8 mouse cellular contexts compared by ENCODE assay signal in the genomic region with DNA sequence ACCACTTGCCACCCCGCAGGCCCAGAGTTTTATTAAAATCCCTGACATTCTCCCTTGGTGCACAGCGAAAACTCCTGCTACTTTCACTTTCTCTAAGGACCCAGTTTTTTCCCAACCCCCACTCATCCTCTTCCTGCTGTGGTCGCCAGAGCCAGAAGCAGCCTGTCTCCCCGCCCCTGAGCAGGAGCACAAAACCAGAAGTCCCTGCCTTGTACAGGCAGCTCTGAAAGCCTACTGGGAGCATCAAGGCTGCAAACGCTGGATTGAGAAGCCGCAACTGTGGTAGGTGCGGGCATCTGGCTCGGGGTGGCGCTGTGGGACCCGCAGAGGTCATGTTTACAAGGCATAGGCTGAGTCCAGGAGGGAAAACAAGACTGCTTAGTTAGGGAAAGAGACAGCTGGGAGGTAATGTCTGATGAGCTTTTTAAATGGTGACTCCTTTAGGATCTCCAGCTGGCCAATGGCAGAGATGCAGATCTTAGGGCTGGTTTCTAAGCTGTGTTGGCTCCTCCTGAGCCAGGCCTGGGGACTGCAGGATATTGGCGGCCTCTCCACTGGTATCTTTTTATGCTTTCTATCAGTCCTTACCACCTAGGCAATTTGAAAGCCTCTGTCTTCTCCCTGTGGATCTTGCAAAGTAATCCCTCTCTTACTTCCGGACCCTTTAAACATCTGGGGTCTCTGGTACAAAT. TPM values are rescaled to one million over a fixed set of nuclear protein-coding genes. Genes with fewer than 3 reads are reported as not detected.
DNase-seq lines count a peak whose midpoint lies in the region; ATAC-seq lines count a peak whose summit lies in the region.

No protein-coding gene starts in this region.

- 0 out of 2 replicates have a peak overlapping the region, but pooled peaks have one; percentile 2 for H3K9ac ChIP-seq in embryonic facial prominence, embryonic 15.5 days
- H3K9ac ChIP-seq in kidney, embryonic 14.5 days (ENCODE audit: low read depth, low read length): peak overlapping the region; percentile 49; the same call in 1 of the 2 replicates
- peak overlapping the region; percentile 41 for H3K9ac ChIP-seq in limb, embryonic 15.5 days

- H3K4me1 ChIP-seq in embryonic facial prominence, embryonic 15.5 days: peaks cover 4% of the 10 kb centered on the region; the same call in 1 of the 2 replicates
- no peaks in the 10 kb centered on the region for H3K4me1 ChIP-seq in kidney, embryonic 14.5 days (ENCODE audit: control insufficient read depth, insufficient read depth, low read length)
- H3K4me1 ChIP-seq in limb, embryonic 15.5 days: peaks cover 12% of the 10 kb centered on the region

- H3K36me3 ChIP-seq in embryonic facial prominence, embryonic 15.5 days: no peaks in the 10 kb centered on the region
- no peaks in the 10 kb centered on the region for H3K36me3 ChIP-seq in kidney, embryonic 14.5 days (ENCODE audit: control insufficient read depth, insufficient read depth, low read length)
- no peaks in the 10 kb centered on the region for H3K36me3 ChIP-seq in limb, embryonic 15.5 days

- WGBS in embryonic facial prominence, embryonic 15.5 days: 10% methylated on average over 12 of the region's 12 CpGs
- 19% methylated on average over 12 of the region's 12 CpGs for WGBS in kidney, embryonic 14.5 days
- WGBS in limb, embryonic 15.5 days: 8% methylated on average over 12 of the region's 12 CpGs

- peak overlapping the region; percentile 40 for H3K4me3 ChIP-seq in embryonic facial prominence, embryonic 15.5 days (replicated peaks)
- peak overlapping the region; percentile 28; the same call in 1 of the 2 replicates for H3K4me3 ChIP-seq in kidney, embryonic 14.5 days (ENCODE audit: low read length)
- peak overlapping the region; percentile 38 for H3K4me3 ChIP-seq in limb, embryonic 15.5 days

- no peaks in the 10 kb centered on the region for H3K27me3 ChIP-seq in embryonic facial prominence, embryonic 15.5 days
- H3K27me3 ChIP-seq in kidney, embryonic 14.5 days (ENCODE audit: control insufficient read depth, insufficient read depth, low read length): no peaks in the 10 kb centered on the region
- no peaks in the 10 kb centered on the region for H3K27me3 ChIP-seq in limb, embryonic 15.5 days

- ATAC-seq in embryonic facial prominence, embryonic 15.5 days (ENCODE audit: insufficient number of reproducible peaks, low FRiP score, low TSS enrichment, low read depth): peak; percentile 90
- ATAC-seq in kidney, embryonic 14.5 days (ENCODE audit: low FRiP score, low TSS enrichment): peak; percentile 95
- ATAC-seq in limb, embryonic 15.5 days (ENCODE audit: insufficient number of reproducible peaks, low FRiP score, low TSS enrichment, low read depth): peak; percentile 86

- DNase-seq in 3T3-L1 (ENCODE audit: low read depth, low spot score): peak; percentile 95
- DNase-seq in adrenal gland, postnatal 4 days (ENCODE audit: low spot score in 2 of 2): peak; percentile 54 to 84
- DNase-seq in heart, adult 9 months (ENCODE audit: low spot score in 2 of 2): peak; percentile 92 to 93
- DNase-seq in monocyte, adult 2 months (ENCODE audit: low read depth in 1 of 2, low spot score in 2 of 2): peak; percentile 40 to 62
- peak; percentile 77 to 86 for DNase-seq in spleen, postnatal 36 days (ENCODE audit: low spot score in 2 of 2)

- H3K9me3 ChIP-seq in embryonic facial prominence, embryonic 15.5 days (replicated peaks): no peaks in the 10 kb centered on the region
- no peaks in the 10 kb centered on the region for H3K9me3 ChIP-seq in kidney, embryonic 14.5 days (ENCODE audit: control insufficient read depth, low read length)
- H3K9me3 ChIP-seq in limb, embryonic 15.5 days: no peaks in the 10 kb centered on the region

- H3K27ac ChIP-seq in embryonic facial prominence, embryonic 15.5 days (replicated peaks): peak overlapping the region; percentile 71
- peak overlapping the region; percentile 70; the same call in 1 of the 2 replicates for H3K27ac ChIP-seq in kidney, embryonic 14.5 days (ENCODE audit: low read depth, low read length)
- peak overlapping the region; percentile 60 for H3K27ac ChIP-seq in limb, embryonic 15.5 days

- H3K4me2 ChIP-seq in embryonic facial prominence, embryonic 15.5 days (replicated peaks): peak overlapping the region; percentile 50
- H3K4me2 ChIP-seq in kidney, embryonic 14.5 days (replicated peaks; ENCODE audit: low read depth, low read length): peak overlapping the region; percentile 44
- H3K4me2 ChIP-seq in limb, embryonic 15.5 days: peak overlapping the region; percentile 52

RNA-seq across cellular contexts. Expression of gene Serpinb9, which starts 1.5 kb away (rescaled TPM):
- total RNA-seq in adrenal gland, postnatal 4 days (2021): 10 to 100 TPM; 18.3 to 18.7 TPM
- 4.0 and 4.6 TPM in 2 replicates for polyA plus RNA-seq in embryonic facial prominence, embryonic 15.5 days (2015; fragmentation: Nextera tagmentation; extraction: Ambion mirVana)
- polyA plus RNA-seq in kidney, embryonic 14.5 days (2014; fragmentation: Nextera tagmentation; extraction: Ambion mirVana): 6.9 and 7.9 TPM in 2 replicates
- 3.9 and 4.5 TPM in 2 replicates for polyA plus RNA-seq in limb, embryonic 15.5 days (2015; fragmentation: Nextera tagmentation; extraction: Ambion mirVana)

RNA-seq across cellular contexts. Expression of gene Serpinb9b, which starts 22.7 kb away (rescaled TPM):
- total RNA-seq in adrenal gland, postnatal 4 days (2021): under 1 TPM in 1 of 2 experiments, not detected in 1; 0.08 TPM
- 0.34 and 0.45 TPM in 2 replicates for polyA plus RNA-seq in embryonic facial prominence, embryonic 15.5 days (2015; fragmentation: Nextera tagmentation; extraction: Ambion mirVana)
- not detected in 2 replicates for polyA plus RNA-seq in kidney, embryonic 14.5 days (2014; fragmentation: Nextera tagmentation; extraction: Ambion mirVana)
- 0.49 and 0.62 TPM in 2 replicates for polyA plus RNA-seq in limb, embryonic 15.5 days (2015; fragmentation: Nextera tagmentation; extraction: Ambion mirVana)

RNA-seq across cellular contexts. Expression of gene Serpinb6b, which starts 39.6 kb away (rescaled TPM):
- total RNA-seq in adrenal gland, postnatal 4 days (2021): 10 to 100 TPM; 60.3 to 62.4 TPM
- 2.3 and 2.5 TPM in 2 replicates for polyA plus RNA-seq in embryonic facial prominence, embryonic 15.5 days (2015; fragmentation: Nextera tagmentation; extraction: Ambion mirVana)
- 1.9 and 2.2 TPM in 2 replicates for polyA plus RNA-seq in kidney, embryonic 14.5 days (2014; fragmentation: Nextera tagmentation; extraction: Ambion mirVana)
- 1.8 and 1.9 TPM in 2 replicates for polyA plus RNA-seq in limb, embryonic 15.5 days (2015; fragmentation: Nextera tagmentation; extraction: Ambion mirVana)

Comparison
In these comparisons a context has a peak if more than half of its experiments do, and no peak if none do; other contexts are left out.
1. Peak in every context shown above with its lines: DNase-seq, ATAC-seq, H3K4me3 ChIP-seq and H3K27ac ChIP-seq.